10 mouse cellular contexts compared by ENCODE assay signal in genomic region chr3:86687571-86688209, GRCm38 (mm10).
DNase-seq lines count a peak whose midpoint lies in the region; ATAC-seq lines count a peak whose summit lies in the region.
"Had no signal": no experiment of that assay in that cellular context is flagged by ENCODE, and none has a peak within 500 bp of the region (broad histone marks: within the 10 kb centered on the region; RNA-seq: fewer than 3 reads in every experiment).

No protein-coding gene starts in this region.

- peak; percentile 8 for DNase-seq in adrenal gland, postnatal 14 days
- DNase-seq in adrenal gland, adult 2 months, result no peak
- peak; percentile 19 for DNase-seq in cerebellum, adult 8-10 months
- peak; percentile 17 for DNase-seq in heart, postnatal 4 days
- no peak for DNase-seq in thymus, postnatal 10 days (ENCODE audit: low spot score in 2 of 2)
- no peak for DNase-seq in kidney, postnatal 25 days
- DNase-seq in spleen, postnatal 14 days (ENCODE audit: low spot score in 2 of 2), result no peak
- DNase-seq: kidney, adult 9 months; thymus, postnatal 4 days had no signal

- H3K4me3 ChIP-seq in midbrain, embryonic 15.5 days, result no peak overlapping the region

- peaks cover 11% of the 10 kb centered on the region for H3K4me1 ChIP-seq in midbrain, embryonic 15.5 days

- peak overlapping the region; percentile 29 for H3K4me2 ChIP-seq in midbrain, embryonic 15.5 days

- peak overlapping the region; percentile 68 for H3K27ac ChIP-seq in midbrain, embryonic 15.5 days

- H3K9me3 ChIP-seq in midbrain, embryonic 15.5 days, result no peaks in the 10 kb centered on the region

- no peak overlapping the region for H3K9ac ChIP-seq in midbrain, embryonic 15.5 days

- 12% methylated on average over 7 of the region's 7 CpGs for WGBS in midbrain, embryonic 15.5 days

- H3K36me3 ChIP-seq in midbrain, embryonic 15.5 days (replicated peaks), result no peaks in the 10 kb centered on the region

- peak; percentile 81 for ATAC-seq in midbrain, embryonic 15.5 days (replicated peaks)

- no peaks in the 10 kb centered on the region for H3K27me3 ChIP-seq in midbrain, embryonic 15.5 days (replicated peaks)

Comparison
In these comparisons a context has a peak if more than half of its experiments do, and no peak if none do; other contexts are left out.
1. DNase-seq: peak in adrenal gland, postnatal 14 days (single experiment), cerebellum, adult 8-10 months (single experiment) and heart, postnatal 4 days (single experiment); none in adrenal gland, adult 2 months (single experiment), thymus, postnatal 10 days (0 of 2), kidney, postnatal 25 days (0 of 2) and spleen, postnatal 14 days (0 of 2).